8 mouse cellular contexts compared by ENCODE assay signal in the genomic region with DNA sequence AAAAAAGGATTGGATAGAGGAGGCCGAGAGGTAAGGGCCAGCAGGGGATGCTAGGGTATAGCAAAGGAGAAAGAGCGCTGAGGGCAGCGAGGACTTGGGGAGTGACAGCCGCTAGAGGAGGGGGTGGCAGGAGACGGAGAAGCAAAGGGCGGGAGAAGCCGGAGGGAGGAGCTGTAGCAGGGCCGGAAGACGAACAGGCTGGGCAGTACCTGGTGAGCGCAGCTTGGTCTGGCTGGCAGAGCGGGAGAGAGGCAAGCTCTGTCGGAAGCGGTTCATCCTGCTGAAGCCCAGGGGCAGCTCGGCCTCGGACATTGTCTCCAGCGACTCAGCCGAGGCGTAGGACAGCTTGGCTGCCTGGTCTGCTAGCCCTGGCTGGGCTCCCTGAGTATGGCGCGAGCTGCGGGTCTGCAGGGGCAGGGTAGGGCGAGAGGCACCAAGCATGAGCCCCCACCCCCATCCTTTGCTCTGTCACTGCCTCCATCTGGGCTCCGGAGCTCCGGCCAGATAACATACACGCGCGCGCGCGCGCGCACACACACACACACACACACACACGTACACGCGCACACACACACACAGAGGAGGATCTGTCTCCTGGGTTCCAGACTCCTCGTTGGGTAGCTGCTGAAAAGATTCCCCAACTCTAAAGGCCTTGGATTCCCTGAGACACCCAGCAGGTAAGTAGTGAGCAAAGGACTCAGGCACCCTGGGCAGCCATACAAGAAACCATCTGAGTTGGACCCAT. TPM values are rescaled to one million over a fixed set of nuclear protein-coding genes. Genes with fewer than 3 reads are reported as not detected.
DNase-seq lines count a peak whose midpoint lies in the region; ATAC-seq lines count a peak whose summit lies in the region.

No protein-coding gene starts in this region.

- peak overlapping the region; percentile 57 for H3K4me3 ChIP-seq in forebrain, embryonic 10.5 days
- H3K4me3 ChIP-seq in neural tube, embryonic 14.5 days (ENCODE audit: low read depth, low read length), result peak overlapping the region; percentile 10; the same call in 1 of the 2 replicates

- H3K4me2 ChIP-seq in neural tube, embryonic 14.5 days (ENCODE audit: low read depth, low read length), result peak overlapping the region; percentile 40

- peak; percentile 66 for DNase-seq in layer of hippocampus, adult 9-11 months
- DNase-seq in layer of hippocampus, adult 9-10 months (ENCODE audit: low spot score), result no peak
- DNase-seq in forebrain, embryonic 10.5 days (ENCODE audit: extremely low spot score, low spot score), result peak; percentile 62
- peak; percentile 48 to 71 for DNase-seq in kidney, postnatal 4 days
- no peak for DNase-seq in frontal cortex, postnatal 25 days (ENCODE audit: low spot score in 2 of 2)
- no peak for DNase-seq in urinary bladder, postnatal 25 days (ENCODE audit: low spot score)

- peaks cover 6% of the 10 kb centered on the region for H3K36me3 ChIP-seq in forebrain, embryonic 10.5 days (replicated peaks)
- peaks cover 15% of the 10 kb centered on the region for H3K36me3 ChIP-seq in neural tube, embryonic 14.5 days (ENCODE audit: control insufficient read depth, insufficient read depth, low read length)

- H3K9ac ChIP-seq in neural tube, embryonic 14.5 days (replicated peaks; ENCODE audit: low read depth, low read length), result no peak overlapping the region

- peaks cover 93% of the 10 kb centered on the region for H3K27me3 ChIP-seq in forebrain, embryonic 10.5 days (ENCODE audit: poor library complexity, severe bottlenecking)
- peaks cover 40% of the 10 kb centered on the region for H3K27me3 ChIP-seq in neural tube, embryonic 14.5 days (ENCODE audit: control insufficient read depth, insufficient read depth, low read length)

- no peaks in the 10 kb centered on the region for H3K9me3 ChIP-seq in forebrain, embryonic 10.5 days
- H3K9me3 ChIP-seq in neural tube, embryonic 14.5 days (ENCODE audit: control insufficient read depth, low read length), result no peaks in the 10 kb centered on the region

- WGBS in forebrain, embryonic 10.5 days, result under 1% methylated on average over 36 of the region's 36 CpGs
- WGBS in neural tube, embryonic 14.5 days, result 3% methylated on average over 36 of the region's 36 CpGs

- peaks cover 85% of the 10 kb centered on the region for H3K4me1 ChIP-seq in forebrain, embryonic 10.5 days
- peaks cover 22% of the 10 kb centered on the region for H3K4me1 ChIP-seq in neural tube, embryonic 14.5 days (ENCODE audit: control insufficient read depth, insufficient read depth, low read length)

- peak; percentile 74 for ATAC-seq in cerebellum, adult (ENCODE audit: insufficient number of reproducible peaks, low FRiP score, low TSS enrichment)
- peak; percentile 36; the same call in 1 of the 2 replicates for ATAC-seq in neural tube, embryonic 14.5 days (ENCODE audit: low read depth)

- peak overlapping the region; percentile 72 for H3K27ac ChIP-seq in forebrain, embryonic 10.5 days
- no peak overlapping the region for H3K27ac ChIP-seq in neural tube, embryonic 14.5 days (ENCODE audit: low read depth, low read length)

RNA-seq across cellular contexts. Expression of a gene that starts 36.9 kb away (rescaled TPM):
- 0.30 and 0.41 TPM in 2 replicates for polyA plus RNA-seq in forebrain, embryonic 10.5 days (2016; fragmentation: Nextera tagmentation; extraction: Ambion mirVana)
- polyA plus RNA-seq in neural tube, embryonic 14.5 days (2014; fragmentation: Nextera tagmentation; extraction: Ambion mirVana), result 0.26 and 0.33 TPM in 2 replicates

RNA-seq across cellular contexts. Expression of a gene that starts 39.0 kb away (rescaled TPM):
- 0.91 and 1.1 TPM in 2 replicates for polyA plus RNA-seq in forebrain, embryonic 10.5 days (2016; fragmentation: Nextera tagmentation; extraction: Ambion mirVana)
- polyA plus RNA-seq in neural tube, embryonic 14.5 days (2014; fragmentation: Nextera tagmentation; extraction: Ambion mirVana), result 7.6 and 8.1 TPM in 2 replicates

Comparison
In these comparisons a context has a peak if more than half of its experiments do, and no peak if none do; other contexts are left out.
1. DNase-seq: peak in layer of hippocampus, adult 9-11 months (single experiment), forebrain, embryonic 10.5 days (single experiment) and kidney, postnatal 4 days (2 of 2); none in layer of hippocampus, adult 9-10 months (single experiment), frontal cortex, postnatal 25 days (0 of 2) and urinary bladder, postnatal 25 days (single experiment).